Mouse (Mus musculus): ENCODE results near the gene Olfr1282. TPM values are rescaled to one million over a fixed set of nuclear protein-coding genes. Genes with fewer than 3 reads are reported as not detected.
"Not testable (repeated sequence)": the region's sequence is repeated elsewhere in the genome, so short reads cannot be mapped to it uniquely, and the experiment has no call there.

Olfr1282 gene
- not detected in 2 replicates for polyA plus RNA-seq (2012; rRNA removed)

- no peaks in the 10 kb centered on the region for H3K27me3 ChIP-seq (ENCODE audit: control insufficient read depth, insufficient read depth, low read length)
- 85% methylated on average over 2 of the region's 2 CpGs for WGBS
- H3K27ac ChIP-seq (ENCODE audit: control insufficient read depth, insufficient read depth, low read length): no peak within 1 kb of the TSS
- TF ChIP-seq POLR2A (IDR thresholded peaks at IDR 0.05; ENCODE audit: control insufficient read depth, extremely low read depth, insufficient read depth, low read length, poor library complexity) (no peak), CTCF (IDR thresholded peaks at IDR 0.05; ENCODE audit: borderline replicate concordance, control insufficient read depth, extremely low read depth, insufficient read depth, low read length, poor library complexity) (no peak)
- no peak within 1 kb of the TSS for H3K4me3 ChIP-seq (ENCODE audit: control insufficient read depth, insufficient read depth, low read length)
- H3K4me1 ChIP-seq (replicated peaks; ENCODE audit: control insufficient read depth, insufficient read depth, low read length): no peaks in the 10 kb centered on the region
- DNase-seq: no peak
- H3K36me3 ChIP-seq (ENCODE audit: control insufficient read depth, insufficient read depth, low read length): no peaks in the 10 kb centered on the region
Measured at GRCm38 (mm10) chr2:111335976-111336375, at the start of gene Olfr1282. Olfr1282 (minus strand) TSS chr2:111336076.

DNA sequence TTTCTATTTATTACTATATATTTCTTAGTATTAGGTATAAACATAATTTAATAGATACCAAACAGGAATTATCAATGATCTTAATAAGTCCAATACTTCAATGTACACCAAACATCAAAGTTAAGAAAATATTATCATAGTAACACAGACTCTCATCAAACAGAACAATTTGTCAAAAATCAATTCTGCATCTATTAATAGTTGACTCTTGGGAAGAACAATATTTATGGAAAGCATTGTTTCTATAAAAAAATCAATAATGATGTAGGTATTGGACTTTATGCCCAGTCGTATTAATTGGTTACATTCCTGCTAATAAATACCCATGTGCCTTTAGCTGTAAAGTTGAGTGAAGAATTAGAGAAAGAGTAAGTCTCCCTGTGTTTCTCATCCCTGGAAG, 39.3 kb upstream of the Olfr1282 start, which contains the start of gene Olfr1284:
TSS of gene Olfr1284 (plus strand) at position 301 of the 400 bp plus-strand sequence.
- Histone ChIP-seq H3K4me3 (ENCODE audit: control insufficient read depth, insufficient read depth, low read length) (no peak within 1 kb of the TSS), H3K27ac (ENCODE audit: control insufficient read depth, insufficient read depth, low read length) (no peak within 1 kb of the TSS), H3K4me1 (replicated peaks; ENCODE audit: control insufficient read depth, insufficient read depth, low read length) (no peaks in the 10 kb centered on the region), H3K27me3 (ENCODE audit: control insufficient read depth, insufficient read depth, low read length) (no peaks in the 10 kb centered on the region), H3K36me3 (ENCODE audit: control insufficient read depth, insufficient read depth, low read length) (no peaks in the 10 kb centered on the region)
- TF ChIP-seq CTCF (IDR thresholded peaks at IDR 0.05; ENCODE audit: borderline replicate concordance, control insufficient read depth, extremely low read depth, insufficient read depth, low read length, poor library complexity) (no peak), POLR2A (IDR thresholded peaks at IDR 0.05; ENCODE audit: control insufficient read depth, extremely low read depth, insufficient read depth, low read length, poor library complexity) (no peak)
- no peak for DNase-seq
- 89% methylated on average over 1 of the region's 1 CpGs for WGBS

- no peak within 1 kb of the TSS for H3K27ac ChIP-seq (ENCODE audit: control insufficient read depth, insufficient read depth, low read length)
- H3K4me3 ChIP-seq (ENCODE audit: control insufficient read depth, insufficient read depth, low read length): no peak within 1 kb of the TSS
- TF ChIP-seq CTCF (IDR thresholded peaks at IDR 0.05; ENCODE audit: borderline replicate concordance, control insufficient read depth, extremely low read depth, insufficient read depth, low read length, poor library complexity) (no peak), POLR2A (IDR thresholded peaks at IDR 0.05; ENCODE audit: control insufficient read depth, extremely low read depth, insufficient read depth, low read length, poor library complexity) (no peak)
- H3K27me3 ChIP-seq (ENCODE audit: control insufficient read depth, insufficient read depth, low read length): no peaks in the 10 kb centered on the region
- H3K36me3 ChIP-seq (ENCODE audit: control insufficient read depth, insufficient read depth, low read length): no peaks in the 10 kb centered on the region
- no peaks in the 10 kb centered on the region for H3K4me1 ChIP-seq (replicated peaks; ENCODE audit: control insufficient read depth, insufficient read depth, low read length)
- no peak for DNase-seq
- 76% methylated on average over 2 of the region's 2 CpGs for WGBS
Measured at GRCm38 (mm10) chr2:111366490-111366889, 30.6 kb upstream of the Olfr1282 start, which contains the start of gene Olfr1283. Olfr1283 (plus strand) TSS chr2:111366790.

DNA sequence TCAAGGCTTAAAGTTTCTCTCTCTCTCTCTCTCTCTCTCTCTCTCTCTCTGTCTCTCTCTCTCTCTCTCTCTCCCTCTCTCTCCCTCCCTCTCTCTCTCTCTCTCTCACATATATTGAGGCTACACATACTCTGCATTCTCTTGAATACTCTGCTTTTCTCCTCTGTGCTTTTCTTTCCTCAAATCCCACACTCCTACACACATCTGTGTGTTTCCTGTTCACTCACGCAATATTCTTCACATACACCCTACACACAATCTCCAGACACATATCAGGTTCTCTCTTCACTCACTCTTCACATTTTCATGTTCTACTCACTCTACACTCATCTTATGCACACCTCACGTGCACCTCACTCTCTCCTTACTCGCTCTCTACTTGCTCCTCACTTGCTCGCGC, 2.2 kb downstream of the Olfr1282 start:
- H3K27ac ChIP-seq (ENCODE audit: control insufficient read depth, insufficient read depth, low read length); DNase-seq; H3K36me3 ChIP-seq (ENCODE audit: control insufficient read depth, insufficient read depth, low read length); H3K27me3 ChIP-seq (ENCODE audit: control insufficient read depth, insufficient read depth, low read length); H3K4me1 ChIP-seq (replicated peaks; ENCODE audit: control insufficient read depth, insufficient read depth, low read length); H3K4me3 ChIP-seq (ENCODE audit: control insufficient read depth, insufficient read depth, low read length): not testable (repeated sequence)
- WGBS: 90% methylated on average over 5 of the region's 5 CpGs

DNA sequence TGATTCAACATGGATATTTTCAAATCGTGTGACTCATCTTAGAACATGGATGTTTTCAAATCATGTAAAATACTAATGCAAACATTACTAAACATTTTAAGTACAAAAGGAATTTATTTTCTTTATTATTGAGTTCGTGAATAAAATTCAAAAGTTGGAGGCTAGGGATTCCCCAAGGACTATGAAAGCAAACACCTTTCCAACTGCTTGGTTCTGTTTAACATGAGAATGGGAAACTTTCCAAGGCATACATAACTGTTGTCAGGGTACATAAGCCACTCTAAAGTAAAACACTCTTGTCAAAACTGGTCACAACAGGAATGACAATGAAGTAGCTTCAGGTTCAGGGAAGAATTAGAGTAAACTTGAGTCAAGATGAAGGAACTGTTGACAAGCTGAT, 9.7 kb downstream of the Olfr1282 start, which contains the start of gene Olfr1281:
TSS of gene Olfr1281 (plus strand) at position 301 of the 400 bp plus-strand sequence.
- 73% methylated on average over 2 of the region's 2 CpGs for WGBS

DNA sequence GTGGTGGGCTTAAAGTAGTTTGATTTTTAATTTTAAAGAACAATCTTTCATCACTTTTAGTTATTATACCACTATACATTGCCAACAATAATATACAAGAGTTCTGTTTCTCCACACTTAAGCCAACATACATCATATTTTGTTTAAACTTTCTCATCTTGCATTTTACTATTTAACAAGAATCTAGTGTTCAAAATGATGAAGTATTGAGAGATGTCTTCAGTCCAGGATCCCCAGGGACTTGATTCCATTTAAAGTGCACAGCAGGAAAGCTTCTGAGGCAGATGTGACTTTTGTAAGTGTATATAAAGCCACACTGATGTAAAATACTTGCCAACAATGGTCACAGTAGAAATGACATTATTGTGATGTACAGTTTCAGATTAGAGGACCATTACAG, 22.2 kb downstream of the Olfr1282 start, which contains the start of gene Olfr1280:
TSS of gene Olfr1280 (plus strand) at position 301 of the 400 bp plus-strand sequence.
- no peak for DNase-seq
- no peaks in the 10 kb centered on the region for H3K36me3 ChIP-seq (ENCODE audit: control insufficient read depth, insufficient read depth, low read length)
- no peak within 1 kb of the TSS for H3K4me3 ChIP-seq (ENCODE audit: control insufficient read depth, insufficient read depth, low read length)
- H3K27ac ChIP-seq (ENCODE audit: control insufficient read depth, insufficient read depth, low read length): no peak within 1 kb of the TSS
- no peaks in the 10 kb centered on the region for H3K4me1 ChIP-seq (replicated peaks; ENCODE audit: control insufficient read depth, insufficient read depth, low read length)
- no peaks in the 10 kb centered on the region for H3K27me3 ChIP-seq (ENCODE audit: control insufficient read depth, insufficient read depth, low read length)
- no peak for TF ChIP-seq CTCF (IDR thresholded peaks at IDR 0.05; ENCODE audit: borderline replicate concordance, control insufficient read depth, extremely low read depth, insufficient read depth, low read length, poor library complexity)
- TF ChIP-seq POLR2A (IDR thresholded peaks at IDR 0.05; ENCODE audit: control insufficient read depth, extremely low read depth, insufficient read depth, low read length, poor library complexity): no peak

More for the DNA sequence above, 9.7 kb downstream of the Olfr1282 start, which contains the start of gene Olfr1281:
- no peaks in the 10 kb centered on the region for H3K4me1 ChIP-seq (replicated peaks; ENCODE audit: control insufficient read depth, insufficient read depth, low read length)
- TF ChIP-seq CTCF (IDR thresholded peaks at IDR 0.05; ENCODE audit: borderline replicate concordance, control insufficient read depth, extremely low read depth, insufficient read depth, low read length, poor library complexity) (no peak), POLR2A (IDR thresholded peaks at IDR 0.05; ENCODE audit: control insufficient read depth, extremely low read depth, insufficient read depth, low read length, poor library complexity) (no peak)
- H3K27me3 ChIP-seq (ENCODE audit: control insufficient read depth, insufficient read depth, low read length): no peaks in the 10 kb centered on the region
- no peak within 1 kb of the TSS for H3K27ac ChIP-seq (ENCODE audit: control insufficient read depth, insufficient read depth, low read length)
- no peak for DNase-seq
- H3K4me3 ChIP-seq (ENCODE audit: control insufficient read depth, insufficient read depth, low read length): no peak within 1 kb of the TSS
- no peaks in the 10 kb centered on the region for H3K36me3 ChIP-seq (ENCODE audit: control insufficient read depth, insufficient read depth, low read length)

DNA sequence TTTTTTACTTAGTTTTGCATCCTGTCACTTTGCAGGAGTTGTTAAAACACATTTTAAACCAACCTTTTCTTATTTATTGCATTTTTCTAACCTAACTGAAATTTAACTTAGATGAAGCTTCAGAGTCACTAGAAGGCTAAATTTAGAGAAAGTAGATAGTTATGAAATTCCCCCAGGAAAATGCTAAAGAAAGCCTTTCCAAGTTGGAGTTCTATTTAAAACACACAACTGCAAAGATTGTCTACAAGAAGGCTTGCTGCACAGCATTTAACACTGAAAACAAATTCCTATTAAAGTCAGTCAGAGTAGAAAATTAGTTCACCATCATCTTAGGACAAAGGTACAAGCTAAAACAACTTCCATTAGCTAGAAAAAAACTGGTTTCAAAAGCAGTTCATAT, 35.5 kb downstream of the Olfr1282 start, which contains the start of gene Olfr1279:
TSS of gene Olfr1279 (plus strand) at position 262 of the 400 bp plus-strand sequence.
- no peak within 1 kb of the TSS for H3K27ac ChIP-seq (ENCODE audit: control insufficient read depth, insufficient read depth, low read length)
- no peak for TF ChIP-seq CTCF (IDR thresholded peaks at IDR 0.05; ENCODE audit: borderline replicate concordance, control insufficient read depth, extremely low read depth, insufficient read depth, low read length, poor library complexity)
- TF ChIP-seq POLR2A (IDR thresholded peaks at IDR 0.05; ENCODE audit: control insufficient read depth, extremely low read depth, insufficient read depth, low read length, poor library complexity): no peak

More for the DNA sequence above, 35.5 kb downstream of the Olfr1282 start, which contains the start of gene Olfr1279:
- H3K36me3 ChIP-seq (ENCODE audit: control insufficient read depth, insufficient read depth, low read length): no peaks in the 10 kb centered on the region
- no peak for DNase-seq
- H3K4me3 ChIP-seq (ENCODE audit: control insufficient read depth, insufficient read depth, low read length): no peak within 1 kb of the TSS
- no peaks in the 10 kb centered on the region for H3K4me1 ChIP-seq (replicated peaks; ENCODE audit: control insufficient read depth, insufficient read depth, low read length)
- no peaks in the 10 kb centered on the region for H3K27me3 ChIP-seq (ENCODE audit: control insufficient read depth, insufficient read depth, low read length)
